Mouse (Mus musculus) embryo, embryonic 11 days (tissue): ENCODE measurements around the gene Casz1.
A peak's percentile ranks its signal among the peaks of the same experiment; 100 is the strongest.

ENCODE experiments used
- DNase-seq: peaks from one replicate; pipeline ENCODE4 v3.0.0-alpha.2; 2015

The Casz1 gene

DNA sequence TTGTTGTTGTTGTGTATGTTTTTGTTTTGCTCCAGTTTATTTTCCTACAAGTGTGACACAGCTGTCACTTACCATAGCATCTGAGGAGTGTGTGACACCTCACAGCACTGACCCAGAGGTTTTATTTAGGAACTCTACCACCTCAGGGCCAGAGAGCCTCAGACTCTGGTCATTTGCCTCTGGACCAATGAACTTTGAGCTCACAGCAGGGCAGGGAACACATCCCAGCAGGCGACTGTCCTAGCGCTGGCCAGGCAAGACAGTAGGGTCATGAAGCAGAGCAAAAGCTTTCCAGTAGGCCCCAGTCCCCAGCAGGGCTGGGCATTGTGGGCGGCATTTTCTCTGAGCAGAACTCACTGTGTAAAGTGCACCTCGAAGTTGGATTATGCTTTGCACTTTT lies 1.2 kb upstream of the Casz1 start:
- DNase-seq = no peak

DNA sequence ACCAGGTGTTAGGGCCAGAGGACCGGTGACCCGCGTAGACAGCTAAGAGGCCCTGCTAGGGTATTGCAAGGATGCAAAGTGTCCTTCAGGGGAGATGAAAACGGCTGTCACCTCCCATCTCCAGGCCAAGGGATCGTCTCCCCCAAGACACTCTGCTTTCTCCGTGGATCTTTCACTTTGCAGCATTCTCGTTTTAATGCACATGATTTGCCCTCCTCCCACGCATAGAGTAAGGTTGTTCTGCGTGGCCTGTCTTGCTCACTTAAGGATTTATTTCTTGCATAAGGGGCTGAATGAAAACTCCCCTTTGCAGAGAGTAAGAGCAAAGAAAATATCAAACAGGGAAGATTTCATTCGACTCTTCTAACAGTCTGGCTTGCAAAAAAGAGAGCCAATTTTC lies 593 bp upstream of the Casz1 start:
- no peak for DNase-seq

DNA sequence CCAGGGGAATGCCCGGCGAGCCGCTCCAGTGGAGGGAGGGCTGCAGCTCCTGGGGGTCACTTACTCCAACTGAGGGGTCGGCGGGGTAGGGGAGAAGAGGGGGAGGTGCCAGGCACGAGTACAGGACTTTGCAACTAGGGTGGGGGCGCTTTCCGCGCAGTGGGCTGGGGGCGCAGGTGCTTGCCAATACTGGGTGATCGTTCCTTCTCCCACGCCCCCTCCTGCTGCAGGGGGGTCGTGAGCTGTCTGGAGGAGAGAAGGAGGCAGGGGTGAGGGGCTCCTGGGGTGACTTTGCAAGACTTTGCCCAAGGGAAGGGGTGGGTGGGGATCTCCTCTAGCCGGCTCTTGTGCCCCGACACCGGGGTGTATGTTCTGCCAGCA lies 541 bp downstream of the Casz1 start:
- DNase-seq = no peak

DNA sequence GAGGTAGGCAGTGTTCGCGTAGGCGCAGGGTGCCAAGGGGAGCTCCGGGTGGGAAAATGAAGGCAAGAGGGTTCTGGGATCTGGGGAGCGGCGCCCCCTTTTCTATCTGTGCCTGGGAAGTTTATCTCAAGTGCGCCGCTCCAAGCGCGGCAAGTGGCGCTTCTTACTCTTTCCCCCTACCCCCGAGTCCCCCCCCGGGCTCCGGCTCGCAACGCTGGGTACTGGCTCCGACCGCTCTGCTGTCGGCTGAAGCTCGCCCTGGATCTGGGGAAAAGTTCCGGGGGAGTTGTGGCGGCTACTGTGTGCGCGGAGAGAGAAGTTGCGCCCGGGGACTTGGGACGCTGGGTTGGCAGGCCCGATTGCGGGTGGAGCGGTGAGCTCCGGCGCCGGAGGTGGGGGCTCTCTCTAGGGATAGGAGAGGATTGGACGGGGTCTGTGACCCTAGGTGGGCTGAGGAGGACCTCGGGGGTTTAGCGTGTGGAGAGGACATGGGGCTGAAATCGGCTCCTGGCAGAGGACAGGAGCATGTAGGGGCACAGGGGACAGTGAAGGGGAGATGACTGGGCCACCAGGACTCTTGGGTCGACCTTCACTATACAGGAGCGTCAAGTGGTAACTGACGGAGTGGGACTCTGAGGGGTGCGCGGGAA lies 1.1 kb downstream of the Casz1 start:
- peak; percentile 49 for DNase-seq

DNA sequence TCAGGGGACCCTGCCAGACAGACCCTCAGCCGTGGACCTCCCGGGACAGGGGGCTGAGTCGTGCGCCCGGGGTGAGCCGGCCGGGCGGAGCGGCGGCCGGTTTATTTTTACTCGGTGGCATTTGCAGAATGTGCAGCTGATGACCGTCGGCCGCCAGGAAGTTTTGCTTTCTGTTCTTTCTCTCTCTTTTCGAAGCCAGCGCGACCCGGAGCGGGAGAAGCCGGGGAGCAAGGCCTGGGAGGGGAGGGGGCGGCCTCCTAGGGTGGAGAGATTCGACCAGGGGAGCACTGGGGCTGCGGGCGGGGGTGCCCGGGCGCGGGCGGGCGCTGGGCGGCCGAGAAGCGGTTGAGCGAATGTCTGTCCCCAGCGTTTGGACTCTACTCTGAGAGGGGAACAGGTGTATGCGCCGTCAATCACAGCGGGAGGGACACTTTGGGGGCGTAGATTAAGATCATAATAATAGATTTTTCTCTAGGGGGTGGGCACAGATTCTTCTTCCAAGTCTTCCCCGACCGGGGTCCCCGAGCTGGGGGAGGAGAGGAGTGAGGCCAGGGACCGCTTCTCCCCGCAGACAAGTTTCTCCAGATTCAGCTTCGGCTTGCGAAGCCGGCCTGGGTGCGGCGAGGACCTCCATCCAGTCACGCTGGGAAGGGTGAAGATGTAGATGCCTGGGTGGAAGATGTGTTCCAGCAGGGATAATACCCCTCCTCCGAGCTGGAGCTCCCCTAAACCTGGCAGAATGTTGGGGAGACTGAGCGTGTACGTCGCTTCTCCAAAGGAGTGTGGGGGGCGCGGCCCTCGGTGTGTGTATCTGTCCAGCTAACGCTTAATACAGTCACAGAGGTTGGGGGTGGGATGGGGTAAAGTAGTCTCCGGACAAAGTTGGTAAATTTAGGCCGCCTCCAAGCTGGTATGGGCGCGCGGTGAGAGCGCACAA lies 1.9 kb downstream of the Casz1 start:
- peak; percentile 47 for DNase-seq

DNA sequence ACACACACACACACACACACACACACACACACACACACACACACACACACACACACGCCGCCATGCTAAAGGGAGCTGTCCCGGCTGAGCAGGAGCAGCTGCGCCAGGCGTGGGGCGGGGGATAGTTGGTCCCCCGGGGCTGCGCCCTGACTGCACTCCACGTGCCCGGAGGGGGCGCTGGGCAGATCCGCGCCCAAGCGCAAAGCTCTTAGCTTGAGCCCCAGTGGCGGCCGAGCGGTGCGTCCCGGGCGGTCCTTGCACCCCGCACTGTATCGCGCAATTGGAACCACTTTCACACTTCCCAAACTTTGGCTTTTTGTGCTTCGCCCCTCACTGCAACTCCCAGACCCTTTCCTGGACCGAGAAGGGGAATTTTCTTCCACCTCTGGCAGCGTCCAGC lies 2.6 kb downstream of the Casz1 start:
- DNase-seq = peak; percentile 85

DNA sequence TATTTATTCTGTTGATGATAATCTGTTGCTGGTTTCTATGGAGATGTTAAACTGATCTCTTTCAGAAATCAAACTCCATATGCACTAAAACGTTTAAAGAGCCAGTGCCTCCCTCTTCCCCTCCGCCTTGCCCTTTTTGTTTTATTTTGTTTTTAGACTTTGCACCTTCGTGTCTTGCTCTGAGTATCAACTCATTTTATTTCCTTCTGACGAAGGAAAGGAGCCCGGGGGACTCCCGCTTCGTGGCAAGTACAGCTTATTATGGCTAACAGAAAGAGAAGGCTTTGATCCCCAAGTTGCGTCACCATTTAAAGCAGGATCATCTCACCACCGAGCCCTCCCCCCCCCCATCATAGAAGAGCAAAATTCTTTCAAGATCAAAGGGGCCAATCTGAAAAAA lies 3.2 kb downstream of the Casz1 start:
- DNase-seq = peak; percentile 26

DNA sequence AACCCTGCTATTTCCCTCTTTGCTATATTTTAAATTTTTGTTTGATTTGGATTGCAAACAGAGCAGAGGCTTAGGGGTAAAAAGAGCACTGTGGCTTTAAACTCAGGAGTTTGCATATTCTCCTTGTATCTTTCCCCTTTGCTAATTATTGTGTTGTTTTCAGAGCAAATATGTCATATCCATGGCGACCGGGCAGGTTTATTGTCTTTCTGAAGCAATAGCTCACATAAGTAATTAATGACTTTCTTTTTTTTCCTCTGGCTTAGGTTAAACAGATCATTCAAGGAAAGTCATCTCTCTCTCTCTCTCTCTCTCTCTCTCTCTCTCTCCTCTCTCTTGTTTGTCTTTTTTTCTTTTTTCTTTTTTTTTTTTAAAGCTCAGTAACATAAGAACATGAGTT lies 4.6 kb downstream of the Casz1 start:
- no peak for DNase-seq

DNA sequence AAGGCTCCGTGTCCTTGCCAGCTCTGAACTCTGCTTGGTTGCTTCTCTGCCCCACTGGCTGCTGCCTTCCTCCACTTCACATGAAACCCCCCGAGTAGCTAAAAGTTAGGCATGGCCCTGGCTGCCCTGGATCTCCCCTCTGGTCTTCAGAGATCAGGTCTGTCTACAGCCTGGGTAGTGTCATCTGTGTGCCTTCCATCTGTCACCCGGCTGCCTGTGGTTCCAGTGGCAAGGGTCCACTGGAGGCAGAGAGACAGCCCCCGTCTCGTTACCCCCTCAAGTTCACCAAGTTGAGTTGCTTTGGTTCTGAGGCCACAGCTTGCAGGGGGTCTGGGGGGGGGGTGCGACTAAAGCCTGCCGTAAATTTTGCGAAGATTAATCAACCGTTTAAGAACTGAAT lies 6.5 kb downstream of the Casz1 start:
- no peak for DNase-seq

DNA sequence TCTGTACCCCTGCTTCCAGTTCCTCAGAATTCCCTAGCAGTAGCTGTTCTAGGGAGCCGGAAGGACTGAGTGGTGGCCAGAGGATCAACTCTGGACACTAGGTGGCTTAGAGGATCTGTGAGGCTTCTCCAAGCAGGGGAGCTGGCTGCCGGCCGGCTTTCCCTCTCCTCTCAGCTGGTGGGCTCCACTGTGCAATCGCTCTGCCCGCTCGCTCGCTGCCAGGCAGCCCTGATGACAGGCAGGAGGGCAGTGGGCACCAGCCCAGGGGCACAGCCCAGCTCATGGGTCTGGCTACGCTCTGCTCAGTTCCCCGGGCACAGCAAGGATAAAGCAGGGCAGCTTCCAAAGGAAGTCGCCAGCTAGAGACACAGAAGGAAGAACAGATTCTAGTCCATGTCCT lies 7.7 kb downstream of the Casz1 start:
- peak; percentile 77 for DNase-seq

DNA sequence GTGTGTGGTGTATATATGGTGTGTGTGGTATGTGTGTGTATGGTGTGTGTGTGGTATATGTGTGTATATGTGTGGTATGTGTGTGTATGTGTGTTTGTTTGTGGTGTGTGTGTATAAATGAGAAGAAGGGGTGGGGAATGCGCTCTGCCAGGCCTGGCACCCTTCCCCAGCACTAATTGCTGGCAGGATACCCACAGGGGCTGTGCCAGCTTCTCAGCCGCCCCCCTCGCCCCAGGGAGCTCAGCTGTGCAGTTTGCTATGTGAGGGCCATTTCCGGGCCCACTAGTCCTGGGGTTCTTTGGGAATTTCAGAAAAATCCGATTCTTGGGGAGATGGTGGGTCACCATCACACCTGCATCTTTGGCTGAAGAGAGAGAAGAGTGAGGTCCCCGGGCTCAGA lies 9.0 kb downstream of the Casz1 start:
- DNase-seq = no peak

DNA sequence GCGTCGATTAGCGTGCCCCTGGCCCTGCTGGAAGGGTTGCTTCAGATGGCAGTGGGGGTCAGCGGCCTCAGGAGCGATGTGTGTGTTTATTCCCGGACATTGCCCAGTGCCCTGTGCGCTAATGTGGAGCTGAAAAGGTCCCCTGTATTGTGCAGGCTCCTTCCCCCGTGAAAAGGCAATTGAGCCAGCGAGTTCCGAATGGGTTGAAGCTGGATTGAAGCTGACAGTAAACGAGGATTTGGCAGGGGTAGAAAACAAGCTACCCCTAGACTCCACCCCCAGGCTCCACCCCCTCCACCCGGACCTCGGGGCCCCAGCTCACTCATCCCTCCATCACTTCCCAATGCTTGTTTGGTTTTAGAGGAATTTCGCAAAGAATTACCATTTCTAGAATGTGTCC lies 12.3 kb downstream of the Casz1 start:
- DNase-seq = peak; percentile 44

DNA sequence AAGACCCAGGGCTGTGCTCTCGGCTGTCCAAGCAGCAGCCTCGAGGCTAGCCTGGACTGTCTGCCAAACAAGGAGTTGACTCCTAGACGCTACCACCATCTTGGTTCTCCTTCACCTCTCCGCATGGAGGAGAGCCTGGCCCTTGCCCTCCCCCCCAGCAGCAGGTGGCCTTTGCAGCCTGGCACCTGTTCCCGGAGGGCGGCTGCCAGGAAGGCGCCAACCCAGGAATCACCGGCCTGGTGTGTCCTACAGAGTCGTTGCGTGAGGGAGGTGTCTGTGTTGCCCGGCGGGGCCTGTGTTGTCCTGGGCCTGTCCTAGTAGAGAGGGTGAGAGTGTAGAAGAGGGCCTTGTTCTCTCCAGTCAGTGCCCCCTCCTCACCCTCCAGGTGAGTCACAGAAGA lies 13.9 kb downstream of the Casz1 start:
- DNase-seq = no peak

DNA sequence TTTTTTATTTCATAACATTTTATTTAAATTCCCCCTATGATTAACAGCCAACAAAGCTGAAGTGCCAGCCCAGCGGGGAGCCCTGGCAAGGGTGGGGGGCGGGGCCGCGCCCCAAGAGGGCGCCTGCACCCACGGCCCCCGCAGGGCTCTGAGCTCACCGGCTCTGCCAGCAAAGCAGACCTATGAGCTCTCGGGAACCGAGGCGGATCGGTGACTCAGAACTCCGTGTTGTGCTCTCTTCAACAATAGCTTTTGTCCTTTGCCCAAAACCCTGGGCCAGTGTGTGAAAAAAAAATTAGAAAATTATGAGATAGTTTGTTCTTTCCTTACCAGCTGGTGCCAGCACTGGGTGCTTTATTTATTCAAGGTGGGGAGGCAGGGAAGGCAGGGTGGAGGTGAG lies 15.9 kb downstream of the Casz1 start:
- no peak for DNase-seq

DNA sequence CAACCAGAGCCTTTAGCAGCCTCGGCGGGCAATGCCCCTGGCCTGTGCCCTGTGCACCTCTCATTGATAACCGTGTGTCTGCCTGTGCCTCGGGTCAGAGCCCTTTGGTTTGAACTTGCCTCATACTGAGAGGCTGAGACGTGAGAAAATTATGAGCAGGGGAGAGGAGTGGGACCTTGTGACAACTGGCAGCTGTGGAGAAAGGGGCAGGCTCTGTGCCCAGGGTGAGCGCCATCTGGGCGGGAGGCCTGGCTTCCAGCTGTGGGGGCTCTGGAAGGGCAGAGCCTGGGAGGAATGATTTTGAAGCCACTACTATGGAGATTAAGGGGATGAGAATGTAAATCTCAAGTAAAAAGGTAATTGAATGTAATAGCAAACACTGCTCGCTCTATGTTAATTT lies 19.1 kb downstream of the Casz1 start:
- no peak for DNase-seq

DNA sequence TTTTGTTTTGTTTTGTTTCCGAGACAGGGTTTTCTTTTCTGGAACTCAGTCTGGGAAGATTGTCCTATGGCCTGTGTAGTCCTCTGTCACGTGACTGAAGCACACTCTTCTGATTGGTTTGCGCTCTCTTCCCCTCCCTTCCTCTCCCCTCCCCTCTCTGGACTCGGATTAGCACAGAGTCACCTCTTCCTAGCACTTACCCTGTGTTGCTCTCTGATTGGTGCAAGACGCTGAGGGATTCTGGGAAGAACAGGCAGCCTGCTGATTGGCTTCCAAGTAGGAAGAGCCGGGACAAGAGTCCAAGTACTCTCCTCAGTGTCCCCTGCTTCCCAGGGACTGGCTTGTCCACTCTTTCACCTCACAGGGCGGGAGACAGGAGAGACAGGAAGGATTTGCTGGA lies 26.1 kb downstream of the Casz1 start:
- DNase-seq = peak; percentile 50

DNA sequence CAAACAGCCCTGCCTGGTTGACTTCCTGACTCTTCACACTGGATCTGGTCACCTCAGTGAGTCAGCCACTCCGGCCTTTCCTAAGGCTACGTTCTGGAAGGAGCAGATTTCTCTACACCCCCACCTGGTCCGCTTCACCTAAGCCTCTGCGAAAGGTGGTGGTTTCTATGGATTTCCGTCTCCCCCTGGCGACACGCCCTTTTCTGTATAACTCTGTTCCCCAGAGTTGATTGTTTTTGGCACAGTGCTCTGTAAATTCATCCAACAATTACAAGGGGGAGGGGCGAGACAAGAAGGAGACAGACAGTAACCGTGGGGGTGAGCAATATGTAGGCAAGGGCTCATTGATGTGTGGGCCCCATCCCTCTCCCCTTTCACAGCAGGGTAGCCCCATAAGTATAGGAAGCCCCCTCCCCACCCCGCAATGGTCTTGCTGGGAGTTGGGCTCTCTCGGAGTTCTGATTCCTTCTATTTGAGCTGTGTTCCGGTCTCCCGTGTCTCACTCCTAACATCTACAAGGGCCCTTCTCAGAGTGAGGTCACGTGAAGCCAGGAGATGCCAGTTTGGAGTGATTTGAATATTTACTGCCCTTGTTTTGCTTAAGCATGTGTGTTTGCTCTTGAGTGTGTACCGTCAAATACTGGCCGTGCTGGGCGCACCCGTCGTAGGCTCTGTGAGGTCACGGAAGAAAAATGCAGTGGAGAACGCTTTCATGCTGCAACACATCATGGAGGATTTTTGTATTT lies 29.2 kb downstream of the Casz1 start:
- DNase-seq = no peak

DNA sequence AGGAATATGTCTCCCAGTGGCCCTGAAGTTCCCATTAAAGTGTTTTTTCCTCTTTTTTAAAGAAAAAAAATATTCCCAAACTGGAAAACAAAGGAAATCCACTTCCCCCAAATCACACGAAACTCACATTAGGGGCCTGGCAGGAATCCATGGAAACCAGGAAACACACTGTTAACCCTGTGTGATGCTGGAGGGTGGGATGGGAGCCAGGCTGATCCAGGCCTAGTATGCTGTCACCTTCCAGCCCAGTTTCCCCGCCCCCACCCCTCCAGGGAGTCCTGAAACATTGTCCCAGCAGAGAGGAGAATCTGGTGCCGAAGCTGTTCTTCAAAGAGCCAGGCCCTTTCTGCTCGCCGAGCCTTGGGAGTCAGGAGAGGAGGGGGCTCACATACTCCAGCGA lies 32.2 kb downstream of the Casz1 start:
- no peak for DNase-seq

DNA sequence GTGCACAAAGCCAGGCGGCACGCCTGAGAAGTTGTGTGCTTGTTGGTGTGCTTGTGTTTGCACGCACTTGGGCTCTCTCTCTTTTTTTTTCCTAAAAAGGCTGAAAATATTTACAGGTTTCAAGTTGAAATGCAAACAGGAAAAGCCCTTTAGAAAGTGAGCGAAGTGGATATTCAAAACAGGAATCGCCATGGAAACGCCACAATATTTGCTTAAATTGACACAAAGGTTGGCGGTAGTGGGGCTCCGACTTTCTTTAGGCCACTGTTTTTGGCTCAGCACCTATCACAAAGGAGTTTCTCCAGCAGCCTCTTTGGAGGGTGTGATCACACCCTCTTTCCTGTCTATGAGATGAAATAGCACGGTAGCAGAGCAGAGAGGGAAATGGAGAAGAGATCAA lies 32.8 kb downstream of the Casz1 start:
- peak; percentile 59 for DNase-seq

DNA sequence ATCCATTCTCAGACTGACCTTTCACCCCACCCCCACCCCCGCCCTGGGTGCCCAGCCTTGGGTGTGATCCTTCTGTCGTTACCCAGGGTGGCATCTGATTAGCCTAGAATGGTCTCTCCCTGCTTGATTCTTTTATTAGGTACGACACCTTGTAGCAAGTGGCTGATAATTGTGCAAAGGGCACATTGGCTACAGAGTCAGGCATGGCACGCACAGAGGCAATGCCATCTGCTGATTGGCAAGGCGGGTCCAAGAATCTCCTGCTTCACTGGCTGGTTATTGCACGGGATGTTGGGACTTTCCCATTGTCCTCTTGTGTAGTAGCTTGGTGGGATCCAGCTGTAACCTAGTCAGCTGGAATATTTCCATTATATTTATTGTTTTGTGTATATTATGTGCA lies 33.4 kb downstream of the Casz1 start:
- DNase-seq = no peak

DNA sequence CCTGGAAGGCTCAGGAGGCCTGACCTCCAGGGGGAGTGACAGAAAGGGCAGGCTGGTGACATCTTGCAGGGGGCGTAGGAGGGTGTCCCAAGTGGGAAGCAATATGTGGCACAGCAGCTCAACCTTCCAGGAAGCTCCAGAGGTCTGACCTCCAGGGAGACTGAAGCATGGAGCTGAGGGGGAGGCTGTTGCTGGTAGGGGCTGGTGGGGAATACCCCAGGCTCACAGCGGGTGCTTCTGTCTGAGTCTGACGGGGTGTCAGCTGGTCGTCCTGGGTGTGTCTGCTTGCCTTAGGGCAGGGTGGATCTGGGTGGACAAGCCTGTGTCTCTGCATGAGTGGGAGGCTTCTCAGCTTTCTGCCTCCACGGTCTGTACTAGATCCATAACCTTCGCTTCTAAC lies 38.1 kb downstream of the Casz1 start:
- no peak for DNase-seq

DNA sequence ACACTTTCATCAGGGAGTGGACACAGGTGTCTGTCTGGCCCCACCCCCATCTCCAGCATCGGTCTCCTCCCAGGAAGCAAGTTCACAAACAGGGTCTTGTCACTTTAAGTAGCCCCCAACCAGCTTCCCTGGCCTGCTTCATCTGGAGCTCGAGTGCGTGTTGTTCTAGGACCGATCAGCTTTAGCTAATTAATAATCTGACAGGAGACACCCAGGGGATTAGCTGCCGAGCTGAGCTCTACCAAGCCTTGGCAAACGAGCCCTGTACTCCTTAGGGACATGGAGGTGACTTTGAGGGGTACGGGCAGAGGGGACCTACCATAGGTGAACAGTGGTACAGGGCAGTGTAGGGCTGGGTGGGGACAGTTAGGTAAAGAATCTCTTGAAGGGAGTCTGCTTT lies 40.7 kb downstream of the Casz1 start:
- no peak for DNase-seq

DNA sequence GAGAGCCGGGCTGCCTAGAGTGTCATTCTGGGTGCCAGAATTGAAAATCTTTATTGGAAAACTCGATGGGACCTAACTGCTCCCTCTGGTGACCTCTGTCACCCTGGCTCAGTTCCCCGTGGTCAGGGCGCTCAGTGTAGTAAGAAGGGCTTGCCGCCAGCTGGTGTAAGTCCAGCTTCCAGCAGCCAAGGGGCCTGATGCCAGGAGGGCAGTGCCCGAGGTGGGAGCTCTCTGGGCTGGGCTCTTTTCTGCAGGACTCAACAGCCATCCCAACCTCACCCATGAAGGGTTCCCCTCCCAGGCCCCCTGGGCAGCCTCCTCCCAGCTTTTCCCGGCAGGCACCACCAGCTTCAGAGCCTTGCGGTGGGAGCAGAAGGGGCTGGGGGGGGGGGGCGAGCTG lies 42.0 kb downstream of the Casz1 start:
- no peak for DNase-seq

DNA sequence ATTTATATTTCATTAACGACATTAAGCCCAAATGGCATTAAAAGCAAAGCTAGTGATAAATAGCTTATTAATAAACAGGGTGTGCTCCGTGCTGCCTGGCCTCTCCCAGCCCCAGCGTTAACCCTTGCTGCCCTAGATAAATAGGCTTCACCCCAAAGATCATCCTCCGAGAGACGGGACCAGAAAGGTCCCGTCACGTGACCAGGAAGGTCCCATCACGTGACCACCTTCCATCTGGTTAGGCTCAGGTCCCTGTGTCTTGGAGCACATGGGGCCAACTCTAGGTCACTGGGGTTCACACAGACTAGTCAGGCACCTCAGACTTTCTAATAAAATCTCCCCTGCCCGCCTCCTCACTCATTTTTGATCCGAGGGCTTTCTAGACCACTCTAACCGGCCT lies 42.5 kb downstream of the Casz1 start:
- no peak for DNase-seq
